Mouse (Mus musculus) midbrain, embryonic 10.5 days (tissue): ENCODE measurements around the gene Fth1. TPM values are rescaled to one million over a fixed set of nuclear protein-coding genes. Genes with fewer than 3 reads are reported as not detected.

Source experiments
- DNase-seq: peaks from one replicate; pipeline ENCODE4 v3.0.0-alpha.2; 2017; ENCODE audit warnings: low spot score
- H3K27ac ChIP-seq: fragments of 300-500 bp; sonication (generic); replicated peaks from 2 replicates; pipeline ENCODE4 v1.5.1; 2016; ENCODE audit warnings: mild to moderate bottlenecking
- H3K27me3 ChIP-seq: fragments of 300-500 bp; sonication (generic); 2 replicates; pipeline ENCODE4 v1.6.1; 2016; ENCODE audit warnings: low read depth, mild to moderate bottlenecking; ENCODE audit not compliant: poor library complexity, severe bottlenecking
- H3K36me3 ChIP-seq: fragments of 300-500 bp; sonication (generic); 2 replicates; pipeline ENCODE4 v1.6.1; 2016; ENCODE audit warnings: mild to moderate bottlenecking, moderate library complexity
- H3K4me1 ChIP-seq: fragments of 300-500 bp; sonication (generic); 2 replicates; pipeline ENCODE4 v1.6.1; 2016
- H3K4me3 ChIP-seq: fragments of 300-500 bp; sonication (generic); 2 replicates; pipeline ENCODE4 v1.5.1; 2016; ENCODE audit warnings: mild to moderate bottlenecking, moderate library complexity
- H3K9me3 ChIP-seq: fragments of 300-500 bp; sonication (generic); replicated peaks from 2 replicates; pipeline ENCODE4 v1.6.1; 2016; ENCODE audit warnings: mild to moderate bottlenecking
- WGBS: fragments of 180-500 bp; shearing (Covaris S2); methylation state at CpG from one replicate; pipeline ENCODE4 v1.1.7; 2016; 5-methylcytosine and 5-hydroxymethylcytosine counted together
- polyA plus RNA-seq: library from polyadenylated mRNA; unstranded; fragments of >200 nt; fragmentation: Nextera tagmentation; extraction: Ambion mirVana; gene quantifications from 2 replicates; pipeline ENCODE4 v1.2.1, GENCODE M21; 2016

Gene Fth1
- polyA plus RNA-seq, 1 experiment from 2014 or later, result 1,398 TPM

DNA sequence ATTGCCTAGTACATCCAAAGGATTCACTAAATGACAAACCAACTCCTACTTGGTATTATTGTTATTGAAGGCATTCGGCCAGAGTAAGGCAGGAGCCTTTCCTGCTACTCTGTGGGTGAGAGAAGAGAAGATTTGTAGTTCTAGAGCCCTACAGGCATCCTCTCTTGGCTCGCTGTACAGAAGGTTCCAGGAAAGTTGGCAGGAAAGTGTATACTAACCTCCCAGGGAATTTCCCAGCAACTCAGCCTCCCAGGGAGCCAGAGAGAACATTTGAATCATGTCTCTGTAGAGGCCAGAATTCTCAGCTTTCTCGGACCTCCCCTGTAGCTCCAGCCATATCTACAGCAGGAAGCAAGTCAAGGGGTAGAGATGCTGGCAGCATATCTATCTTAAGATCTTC lies 33.4 kb upstream of the Fth1 start:
- Histone ChIP-seq H3K27me3 (no peaks in the 10 kb centered on the region; the same call in 1 of the 2 replicates), H3K36me3 (no peaks in the 10 kb centered on the region), H3K4me1 (peaks cover 13% of the 10 kb centered on the region), H3K9me3 (no peaks in the 10 kb centered on the region; the same call in 1 of the 2 replicates), H3K27ac (no peak overlapping the region), H3K4me3 (no peak overlapping the region)
- no peak for DNase-seq
- WGBS, result 84% methylated on average over 3 of the region's 3 CpGs

DNA sequence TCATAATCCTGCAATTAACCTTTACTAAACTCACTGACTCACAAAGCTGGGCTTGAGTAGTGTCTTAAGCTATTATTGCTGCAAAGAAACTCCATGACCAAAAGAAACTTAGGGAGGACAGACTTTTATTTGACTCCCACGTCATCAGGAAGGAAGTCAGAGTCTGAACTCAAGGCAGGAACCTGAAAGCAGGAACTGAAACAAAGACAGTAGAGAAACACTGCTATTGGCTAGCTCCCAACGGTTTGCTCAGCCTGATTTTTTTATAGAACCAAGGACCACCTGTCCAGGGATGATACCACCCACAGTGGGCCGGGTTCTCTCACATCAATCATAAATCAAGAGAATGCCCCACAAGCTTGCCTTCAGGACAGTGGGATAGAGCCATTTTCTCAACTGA lies 28.0 kb upstream of the Fth1 start:
- Histone ChIP-seq H3K4me3 (no peak overlapping the region), H3K9me3 (no peaks in the 10 kb centered on the region; the same call in 1 of the 2 replicates), H3K4me1 (peaks cover 13% of the 10 kb centered on the region), H3K27me3 (no peaks in the 10 kb centered on the region), H3K27ac (no peak overlapping the region), H3K36me3 (no peaks in the 10 kb centered on the region)
- DNase-seq, result no peak
- 80% methylated on average over 3 of the region's 3 CpGs for WGBS

DNA sequence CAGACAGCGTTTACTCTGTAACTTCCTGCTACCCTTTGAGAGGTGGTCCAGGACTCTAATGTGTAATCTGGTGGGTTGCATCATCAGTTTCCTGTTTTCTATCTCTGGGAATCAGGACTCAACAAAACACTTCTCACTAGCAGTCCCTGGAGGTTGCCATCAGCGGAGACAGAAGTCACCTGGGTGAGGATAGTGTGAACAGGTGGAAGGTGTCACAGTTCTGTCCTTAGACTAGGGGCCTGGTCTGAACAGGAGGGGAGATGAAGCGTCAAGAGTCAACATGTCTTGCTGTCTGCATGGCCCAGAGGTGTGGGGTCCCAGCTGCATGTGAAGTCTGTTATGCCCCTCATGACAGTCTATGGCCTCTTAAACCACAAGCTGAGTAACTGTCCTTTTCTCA lies 27.5 kb upstream of the Fth1 start:
- H3K27me3 ChIP-seq, result no peaks in the 10 kb centered on the region
- H3K27ac ChIP-seq, result no peak overlapping the region
- H3K9me3 ChIP-seq, result no peaks in the 10 kb centered on the region; the same call in 1 of the 2 replicates
- no peaks in the 10 kb centered on the region for H3K36me3 ChIP-seq
- no peak for DNase-seq
- H3K4me1 ChIP-seq, result peaks cover 13% of the 10 kb centered on the region
- WGBS, result 94% methylated on average over 3 of the region's 3 CpGs
- H3K4me3 ChIP-seq, result no peak overlapping the region

GRCm38 (mm10) chr19:9954055-9954810 lies 26.2 kb upstream of the Fth1 start:
- Histone ChIP-seq H3K27ac (no peak overlapping the region; the same call in 1 of the 2 replicates), H3K4me3 (no peak overlapping the region), H3K27me3 (no peaks in the 10 kb centered on the region), H3K36me3 (no peaks in the 10 kb centered on the region), H3K4me1 (peaks cover 13% of the 10 kb centered on the region), H3K9me3 (no peaks in the 10 kb centered on the region; the same call in 1 of the 2 replicates)
- no peak for DNase-seq
- 59% methylated on average over 7 of the region's 7 CpGs for WGBS

DNA sequence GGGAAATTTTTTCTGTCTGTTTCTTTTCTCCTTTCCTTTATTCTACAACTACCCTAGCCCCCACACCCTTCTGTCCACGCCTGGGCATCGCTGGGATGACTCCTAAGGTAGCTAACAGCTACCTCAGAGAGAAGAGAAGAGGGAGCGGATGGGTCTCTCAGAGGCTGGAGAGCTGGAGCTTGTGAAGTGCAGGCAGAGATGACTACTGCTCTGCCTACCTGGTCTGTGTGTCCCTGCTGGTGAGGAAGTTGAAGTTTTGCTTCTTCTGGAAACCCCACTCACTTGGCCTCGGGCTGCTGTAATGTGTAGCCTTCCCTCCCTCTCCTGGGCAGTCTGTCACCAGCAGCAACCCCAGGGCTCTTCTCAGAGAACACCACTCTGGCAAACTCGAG lies 25.6 kb upstream of the Fth1 start:
- H3K27me3 ChIP-seq, result no peaks in the 10 kb centered on the region
- H3K9me3 ChIP-seq, result no peaks in the 10 kb centered on the region; the same call in 1 of the 2 replicates
- H3K4me1 ChIP-seq, result peaks cover 13% of the 10 kb centered on the region
- H3K4me3 ChIP-seq, result no peak overlapping the region
- no peak for DNase-seq
- WGBS, result 54% methylated on average over 5 of the region's 5 CpGs
- no peak overlapping the region; the same call in 1 of the 2 replicates for H3K27ac ChIP-seq
- H3K36me3 ChIP-seq, result no peaks in the 10 kb centered on the region

GRCm38 (mm10) chr19:9955438-9955837 lies 25.0 kb upstream of the Fth1 start:
- H3K27ac ChIP-seq, result no peak overlapping the region
- H3K4me3 ChIP-seq, result no peak overlapping the region
- peaks cover 13% of the 10 kb centered on the region for H3K4me1 ChIP-seq
- H3K36me3 ChIP-seq, result no peaks in the 10 kb centered on the region
- H3K27me3 ChIP-seq, result no peaks in the 10 kb centered on the region
- no peaks in the 10 kb centered on the region for H3K9me3 ChIP-seq
- WGBS, result 80% methylated on average over 1 of the region's 1 CpGs
- DNase-seq, result no peak

GRCm38 (mm10) chr19:9956624-9957388 lies 23.6 kb upstream of the Fth1 start:
- 84% methylated on average over 4 of the region's 4 CpGs for WGBS
- DNase-seq, result no peak
- H3K4me3 ChIP-seq, result no peak overlapping the region
- H3K4me1 ChIP-seq, result peaks cover 13% of the 10 kb centered on the region
- no peaks in the 10 kb centered on the region for H3K9me3 ChIP-seq
- H3K27me3 ChIP-seq, result no peaks in the 10 kb centered on the region
- no peak overlapping the region for H3K27ac ChIP-seq
- no peaks in the 10 kb centered on the region for H3K36me3 ChIP-seq

GRCm38 (mm10) chr19:9957965-9958364 lies 22.4 kb upstream of the Fth1 start:
- no peaks in the 10 kb centered on the region for H3K9me3 ChIP-seq
- no peaks in the 10 kb centered on the region for H3K36me3 ChIP-seq
- H3K27ac ChIP-seq, result no peak overlapping the region
- no peak for DNase-seq
- no peak overlapping the region for H3K4me3 ChIP-seq
- 87% methylated on average over 5 of the region's 5 CpGs for WGBS
- no peaks in the 10 kb centered on the region for H3K27me3 ChIP-seq
- H3K4me1 ChIP-seq, result peaks cover 13% of the 10 kb centered on the region

DNA sequence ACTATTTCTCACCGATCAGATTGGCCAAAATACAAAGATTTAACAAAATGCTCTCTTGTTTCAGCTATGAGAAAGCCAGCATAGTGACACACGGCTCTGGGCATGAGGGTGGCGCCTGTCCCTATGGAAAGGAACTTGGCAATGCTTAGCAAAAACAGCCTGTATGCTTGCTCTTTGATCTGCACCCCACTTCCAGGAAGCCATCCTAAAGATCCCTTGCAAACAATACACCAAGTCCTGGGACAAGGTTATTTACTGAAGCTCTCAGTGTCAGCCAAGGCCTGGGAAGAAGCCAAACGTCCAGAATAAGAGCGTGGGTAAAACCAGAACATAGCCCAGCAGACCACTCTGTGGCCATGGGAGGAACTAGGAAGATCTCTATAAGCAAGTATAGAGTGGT lies 19.6 kb upstream of the Fth1 start:
- no peak overlapping the region for H3K27ac ChIP-seq
- no peak for DNase-seq
- H3K27me3 ChIP-seq, result no peaks in the 10 kb centered on the region
- WGBS, result 88% methylated on average over 5 of the region's 5 CpGs
- H3K4me1 ChIP-seq, result peaks cover 8% of the 10 kb centered on the region
- no peak overlapping the region for H3K4me3 ChIP-seq
- H3K36me3 ChIP-seq, result no peaks in the 10 kb centered on the region
- H3K9me3 ChIP-seq, result no peaks in the 10 kb centered on the region

DNA sequence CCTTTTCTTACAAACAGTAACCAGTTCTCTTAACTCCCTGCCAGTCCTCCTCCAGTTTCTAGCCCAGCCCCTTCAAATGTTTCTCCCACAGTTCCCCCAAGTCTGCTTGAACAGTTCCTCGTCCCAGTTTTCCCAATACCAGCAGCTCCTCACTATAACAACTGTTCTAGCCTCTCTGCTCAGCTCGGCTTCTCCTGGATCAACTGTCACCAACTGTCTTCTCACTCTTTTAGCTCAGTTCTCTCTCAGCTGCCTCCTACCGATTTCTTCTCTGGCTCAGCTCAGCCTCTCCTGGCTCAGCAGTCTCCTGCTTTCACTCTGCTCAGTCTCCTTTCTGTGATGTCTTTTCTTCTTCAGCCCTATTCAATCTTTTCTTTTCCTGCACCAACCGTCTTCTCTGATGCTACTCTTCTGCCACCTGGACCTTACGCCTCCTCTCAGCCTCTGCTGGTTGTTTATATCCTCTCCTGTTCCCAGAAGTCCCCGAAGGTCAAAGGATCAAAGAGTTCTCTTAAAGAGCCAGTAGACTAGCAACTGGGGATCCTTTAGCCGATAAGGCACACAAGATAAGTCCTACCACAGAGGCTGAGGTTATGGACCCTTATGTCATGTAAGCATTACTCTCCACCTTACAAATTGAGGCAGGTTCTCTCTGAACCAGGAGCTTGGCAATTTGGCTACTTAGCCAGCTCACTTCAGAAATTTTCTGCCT lies 16.0 kb upstream of the Fth1 start:
- Histone ChIP-seq H3K27ac (no peak overlapping the region), H3K4me1 (peaks cover 5% of the 10 kb centered on the region), H3K9me3 (no peaks in the 10 kb centered on the region), H3K27me3 (no peaks in the 10 kb centered on the region), H3K36me3 (no peaks in the 10 kb centered on the region), H3K4me3 (no peak overlapping the region)
- no peak for DNase-seq
- WGBS, result 33% methylated on average over 7 of the region's 7 CpGs

DNA sequence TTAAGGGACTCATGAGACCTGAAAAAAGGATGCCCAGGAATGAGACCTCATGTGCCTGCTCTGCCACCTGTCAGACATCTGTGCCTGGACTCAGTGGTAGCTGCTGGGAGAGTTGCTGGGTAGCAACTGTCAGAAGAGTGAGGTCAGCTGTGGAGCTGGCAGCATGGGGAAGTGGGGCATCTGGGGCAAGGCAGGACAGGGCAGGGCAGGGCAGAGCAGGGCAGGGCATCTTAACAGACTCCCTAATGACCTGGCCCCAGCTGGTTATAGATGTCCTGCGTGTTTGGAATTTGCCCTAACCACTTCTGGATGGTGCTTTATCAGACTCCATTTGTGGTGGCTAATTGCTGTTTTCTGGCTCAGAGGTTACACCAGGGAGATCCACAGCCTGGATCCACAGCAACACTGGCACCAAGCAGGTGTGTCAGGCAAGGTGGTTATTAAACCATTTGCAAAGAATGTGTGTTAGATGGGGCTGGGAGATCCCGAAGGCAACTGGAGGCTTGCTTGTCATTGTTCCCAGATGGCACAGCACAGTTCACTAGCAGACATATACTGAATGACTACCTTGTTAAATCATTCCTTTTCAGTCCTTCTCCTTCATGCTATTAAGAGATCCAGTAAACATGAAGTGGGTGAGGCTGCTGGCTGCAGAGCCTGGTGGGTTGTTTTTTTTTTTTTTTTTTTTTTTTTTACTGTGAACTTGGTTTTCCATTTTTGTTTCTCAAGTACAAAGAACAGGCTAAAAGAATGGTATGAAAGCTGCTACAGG lies 14.1 kb upstream of the Fth1 start:
- 84% methylated on average over 2 of the region's 2 CpGs for WGBS
- H3K4me1 ChIP-seq, result peaks cover 5% of the 10 kb centered on the region
- DNase-seq, result no peak
- no peak overlapping the region for H3K4me3 ChIP-seq
- no peaks in the 10 kb centered on the region for H3K27me3 ChIP-seq
- H3K36me3 ChIP-seq, result no peaks in the 10 kb centered on the region
- no peak overlapping the region for H3K27ac ChIP-seq
- no peaks in the 10 kb centered on the region for H3K9me3 ChIP-seq

DNA sequence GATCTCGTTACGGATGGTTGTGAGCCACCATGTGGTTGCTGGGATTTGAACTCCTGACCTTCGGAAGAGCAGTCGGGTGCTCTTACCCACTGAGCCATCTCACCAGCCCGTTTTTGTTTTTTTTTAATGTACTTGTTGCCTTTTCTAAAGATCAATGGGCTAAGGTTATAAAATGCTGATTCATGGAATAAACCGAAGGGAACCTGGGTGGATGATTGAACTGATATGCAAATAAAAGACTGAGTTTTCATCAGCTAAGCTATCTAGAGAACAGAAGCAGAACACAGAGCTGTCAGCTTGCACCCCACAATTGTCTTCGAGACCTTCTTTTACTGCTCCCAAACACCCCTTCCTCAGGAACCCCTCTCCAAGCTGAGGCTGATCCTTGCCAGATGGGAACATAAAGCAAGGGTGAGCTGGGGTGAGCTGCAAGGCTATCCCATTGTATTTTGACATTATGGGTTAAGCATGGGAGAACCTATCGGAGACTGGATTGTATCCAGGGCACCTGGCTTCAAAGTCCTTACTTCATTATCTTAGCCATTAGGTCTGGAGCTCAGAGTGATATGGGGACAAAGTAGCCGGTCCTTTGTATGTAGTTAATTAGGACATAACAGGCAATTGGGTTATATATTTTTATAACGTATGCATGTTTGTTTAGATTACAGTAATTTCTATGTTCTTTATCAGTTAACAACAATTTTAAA lies 12.2 kb upstream of the Fth1 start:
- Histone ChIP-seq H3K27ac (no peak overlapping the region), H3K4me1 (peaks cover 5% of the 10 kb centered on the region), H3K4me3 (no peak overlapping the region), H3K9me3 (no peaks in the 10 kb centered on the region), H3K27me3 (no peaks in the 10 kb centered on the region), H3K36me3 (no peaks in the 10 kb centered on the region)
- WGBS, result 85% methylated on average over 10 of the region's 10 CpGs
- DNase-seq, result no peak
